Comparison of ENCODE assay signal across 8 mouse cellular contexts in genomic region chr16:10786288-10786687, GRCm38 (mm10). TPM values are rescaled to one million over a fixed set of nuclear protein-coding genes. Genes with fewer than 3 reads are reported as not detected.
DNase-seq lines count a peak whose midpoint lies in the region; ATAC-seq and TF ChIP-seq lines count a peak whose summit lies in the region.

No protein-coding gene starts in this region.

- TF ChIP-seq CTCF in ES-Bruce4 (IDR thresholded peaks at IDR 0.05; ENCODE audit: low read depth, low read length): peak; percentile 86
- TF ChIP-seq CTCF in heart, postnatal 0 days (IDR thresholded peaks at IDR 0.05; ENCODE audit: low read depth): peak; percentile 84
- TF ChIP-seq CTCF in testis, adult 2 months (IDR thresholded peaks at IDR 0.05; ENCODE audit: control insufficient read depth, insufficient read depth, insufficient replicate concordance, low read depth, low read length): peak; percentile 68; the same call in 1 of the 2 replicates

- H3K27me3 ChIP-seq in ES-Bruce4 (ENCODE audit: control insufficient read depth, insufficient read depth, low read length, poor library complexity, severe bottlenecking): no peaks in the 10 kb centered on the region; the same call in 1 of the 2 replicates
- peaks cover 30% of the 10 kb centered on the region for H3K27me3 ChIP-seq in forebrain, embryonic 12.5 days
- no peaks in the 10 kb centered on the region for H3K27me3 ChIP-seq in heart, postnatal 0 days (ENCODE audit: control insufficient read depth, insufficient read depth, low read length)
- peaks cover 26% of the 10 kb centered on the region for H3K27me3 ChIP-seq in liver, embryonic 16.5 days (ENCODE audit: control insufficient read depth, insufficient read depth, low read depth, low read length)
- peaks cover 24% of the 10 kb centered on the region for H3K27me3 ChIP-seq in neural tube, embryonic 13.5 days
- H3K27me3 ChIP-seq in testis, adult 2 months (ENCODE audit: control insufficient read depth, insufficient read depth, low read length): no peaks in the 10 kb centered on the region

- peak overlapping the region; percentile 15; the same call in 1 of the 2 replicates for H3K27ac ChIP-seq in ES-Bruce4 (ENCODE audit: insufficient read depth, low read length)
- H3K27ac ChIP-seq in forebrain, embryonic 12.5 days: peak overlapping the region; percentile 76
- peak overlapping the region; percentile 94 for H3K27ac ChIP-seq in heart, postnatal 0 days (ENCODE audit: low read depth)
- H3K27ac ChIP-seq in liver, embryonic 16.5 days (ENCODE audit: low read length): peak overlapping the region; percentile 87
- peak overlapping the region; percentile 89 for H3K27ac ChIP-seq in neural tube, embryonic 13.5 days (replicated peaks)
- peak overlapping the region; percentile 67 for H3K27ac ChIP-seq in testis, adult 2 months (ENCODE audit: control insufficient read depth, insufficient read depth, low read depth, low read length)

- 1% methylated on average over 9 of the region's 9 CpGs for WGBS in forebrain, embryonic 12.5 days
- 1% methylated on average over 9 of the region's 9 CpGs for WGBS in heart, postnatal 0 days
- WGBS in liver, embryonic 16.5 days (ENCODE audit: insufficient replicate concordance): 1% methylated on average over 9 of the region's 9 CpGs
- WGBS in neural tube, embryonic 13.5 days: 3% methylated on average over 9 of the region's 9 CpGs

- H3K4me3 ChIP-seq in ES-Bruce4 (ENCODE audit: low read depth, low read length): peak overlapping the region; percentile 67
- H3K4me3 ChIP-seq in forebrain, embryonic 12.5 days (replicated peaks): peak overlapping the region; percentile 70
- peak overlapping the region; percentile 79 for H3K4me3 ChIP-seq in heart, postnatal 0 days (ENCODE audit: low read depth, low read length)
- peak overlapping the region; percentile 86 for H3K4me3 ChIP-seq in liver, embryonic 16.5 days (ENCODE audit: low read depth, low read length)
- H3K4me3 ChIP-seq in neural tube, embryonic 13.5 days: peak overlapping the region; percentile 68
- H3K4me3 ChIP-seq in testis, adult 2 months (ENCODE audit: control insufficient read depth, low read depth, low read length): peak overlapping the region; percentile 97

- ATAC-seq in forebrain, embryonic 12.5 days (ENCODE audit: low FRiP score): peak; percentile 51
- peak; percentile 46 for ATAC-seq in heart, postnatal 0 days (ENCODE audit: insufficient read depth, low read depth)
- peak; percentile 44 for ATAC-seq in liver, embryonic 16.5 days (ENCODE audit: low read depth)
- peak; percentile 37 for ATAC-seq in neural tube, embryonic 13.5 days (ENCODE audit: low read depth)

- TF ChIP-seq POLR2A in ES-Bruce4 (IDR thresholded peaks at IDR 0.05; ENCODE audit: insufficient read depth, low read length): no peak
- peak; percentile 80; the same call in 1 of the 2 replicates for TF ChIP-seq POLR2A in testis, adult 2 months (IDR thresholded peaks at IDR 0.05; ENCODE audit: control insufficient read depth, low read depth, low read length)

- peaks cover 1% of the 10 kb centered on the region for H3K4me1 ChIP-seq in ES-Bruce4 (ENCODE audit: control insufficient read depth, insufficient read depth, low read length)
- peaks cover 30% of the 10 kb centered on the region for H3K4me1 ChIP-seq in forebrain, embryonic 12.5 days
- H3K4me1 ChIP-seq in heart, postnatal 0 days (ENCODE audit: control insufficient read depth, insufficient read depth): peaks cover 28% of the 10 kb centered on the region
- peaks cover 7% of the 10 kb centered on the region for H3K4me1 ChIP-seq in liver, embryonic 16.5 days (ENCODE audit: control insufficient read depth, low read depth, low read length)
- H3K4me1 ChIP-seq in neural tube, embryonic 13.5 days (replicated peaks): peaks cover 45% of the 10 kb centered on the region
- peaks cover 12% of the 10 kb centered on the region for H3K4me1 ChIP-seq in testis, adult 2 months (ENCODE audit: control insufficient read depth, insufficient read depth, low read length)

- 0 out of 2 replicates have a peak, but pooled peaks have one; percentile 38 for TF ChIP-seq EP300 in ES-Bruce4 (IDR thresholded peaks at IDR 0.05; ENCODE audit: insufficient read depth, low read depth, low read length)
- TF ChIP-seq EP300 in heart, postnatal 0 days (IDR thresholded peaks at IDR 0.05; ENCODE audit: low read depth): no peak

- peak overlapping the region; percentile 82 for H3K4me2 ChIP-seq in forebrain, embryonic 12.5 days
- H3K4me2 ChIP-seq in heart, postnatal 0 days (ENCODE audit: low read depth, low read length): peak overlapping the region; percentile 93
- peak overlapping the region; percentile 100 for H3K4me2 ChIP-seq in liver, embryonic 16.5 days (ENCODE audit: low read depth, low read length)
- peak overlapping the region; percentile 99 for H3K4me2 ChIP-seq in neural tube, embryonic 13.5 days

- no peaks in the 10 kb centered on the region for H3K36me3 ChIP-seq in ES-Bruce4 (ENCODE audit: control insufficient read depth, insufficient read depth, low read length, poor library complexity, severe bottlenecking)
- no peaks in the 10 kb centered on the region for H3K36me3 ChIP-seq in forebrain, embryonic 12.5 days (replicated peaks)
- no peaks in the 10 kb centered on the region for H3K36me3 ChIP-seq in heart, postnatal 0 days (replicated peaks; ENCODE audit: control insufficient read depth, insufficient read depth, low read length)
- no peaks in the 10 kb centered on the region for H3K36me3 ChIP-seq in liver, embryonic 16.5 days (ENCODE audit: control insufficient read depth, insufficient read depth)
- no peaks in the 10 kb centered on the region for H3K36me3 ChIP-seq in neural tube, embryonic 13.5 days
- no peaks in the 10 kb centered on the region for H3K36me3 ChIP-seq in testis, adult 2 months (ENCODE audit: control insufficient read depth, insufficient read depth, low read length)

- peak overlapping the region; percentile 84 for H3K9ac ChIP-seq in ES-Bruce4 (ENCODE audit: low read depth, poor library complexity, severe bottlenecking)
- H3K9ac ChIP-seq in forebrain, embryonic 12.5 days: peak overlapping the region; percentile 65
- peak overlapping the region; percentile 73 for H3K9ac ChIP-seq in heart, postnatal 0 days (replicated peaks; ENCODE audit: low read depth, low read length)
- H3K9ac ChIP-seq in liver, embryonic 16.5 days (ENCODE audit: low read depth, low read length): peak overlapping the region; percentile 74
- H3K9ac ChIP-seq in neural tube, embryonic 13.5 days: peak overlapping the region; percentile 80

- no peaks in the 10 kb centered on the region for H3K9me3 ChIP-seq in ES-Bruce4 (replicated peaks; ENCODE audit: control insufficient read depth, insufficient read depth, low read length, poor library complexity, severe bottlenecking)
- no peaks in the 10 kb centered on the region for H3K9me3 ChIP-seq in forebrain, embryonic 12.5 days
- no peaks in the 10 kb centered on the region for H3K9me3 ChIP-seq in heart, postnatal 0 days (replicated peaks; ENCODE audit: control insufficient read depth, low read length)
- H3K9me3 ChIP-seq in liver, embryonic 16.5 days (replicated peaks; ENCODE audit: control insufficient read depth, low read length): no peaks in the 10 kb centered on the region
- H3K9me3 ChIP-seq in neural tube, embryonic 13.5 days: no peaks in the 10 kb centered on the region

- peak; percentile 83 for DNase-seq in c-Kit-positive CD71-positive TER-119-positive erythroid progenitor cells, embryonic 14.5 days (ENCODE audit: low spot score)
- peak; percentile 92 for DNase-seq in heart, postnatal 0 days (ENCODE audit: low spot score)
- peak; percentile 85 to 92 for DNase-seq in kidney, postnatal 4 days

RNA-seq across cellular contexts. Expression of gene Socs1, which starts 1.0 kb away (rescaled TPM):
- 1.9 and 2.8 TPM in 2 replicates for polyA plus RNA-seq in ES-Bruce4 (2011; ENCODE audit: insufficient read depth, insufficient read length, low read depth, missing spikeins)
- 2.2 and 2.6 TPM in 2 replicates for polyA plus RNA-seq in forebrain, embryonic 12.5 days (2016; fragmentation: Nextera tagmentation; extraction: Ambion mirVana)
- total RNA-seq in heart, postnatal 0 days (2014; rRNA removed; ENCODE audit: low replicate concordance): 0.80 and 5.0 TPM in 2 replicates
- 2.7 and 3.2 TPM in 2 replicates for polyA plus RNA-seq in heart, postnatal 0 days (2015; fragmentation: Nextera tagmentation; extraction: Ambion mirVana)
- polyA plus RNA-seq in liver, embryonic 16.5 days (2015; fragmentation: Nextera tagmentation; extraction: Ambion mirVana): 0.72 and 0.77 TPM in 2 replicates
- 3.7 and 4.2 TPM in 2 replicates for polyA plus RNA-seq in neural tube, embryonic 13.5 days (2015; fragmentation: Nextera tagmentation; extraction: Ambion mirVana)
- 4.0 and 5.2 TPM in 2 replicates for polyA plus RNA-seq in testis, adult 2 months (2012; rRNA removed)

RNA-seq across cellular contexts. Expression of gene Tnp2, which starts 2.2 kb away (rescaled TPM):
- polyA plus RNA-seq in ES-Bruce4 (2011; ENCODE audit: insufficient read depth, insufficient read length, low read depth, missing spikeins): not detected in 2 replicates
- polyA plus RNA-seq in forebrain, embryonic 12.5 days (2016; fragmentation: Nextera tagmentation; extraction: Ambion mirVana): not detected in 2 replicates
- total RNA-seq in heart, postnatal 0 days (2014; rRNA removed; ENCODE audit: low replicate concordance): not detected in 2 replicates
- not detected in 2 replicates for polyA plus RNA-seq in heart, postnatal 0 days (2015; fragmentation: Nextera tagmentation; extraction: Ambion mirVana)
- not detected in 2 replicates for polyA plus RNA-seq in liver, embryonic 16.5 days (2015; fragmentation: Nextera tagmentation; extraction: Ambion mirVana)
- not detected in 2 replicates for polyA plus RNA-seq in neural tube, embryonic 13.5 days (2015; fragmentation: Nextera tagmentation; extraction: Ambion mirVana)
- polyA plus RNA-seq in testis, adult 2 months (2012; rRNA removed): 28,810 and 28,975 TPM in 2 replicates

RNA-seq across cellular contexts. Expression of gene Prm3, which starts 4.4 kb away (rescaled TPM):
- not detected in 2 replicates for polyA plus RNA-seq in ES-Bruce4 (2011; ENCODE audit: insufficient read depth, insufficient read length, low read depth, missing spikeins)
- not detected in 2 replicates for polyA plus RNA-seq in forebrain, embryonic 12.5 days (2016; fragmentation: Nextera tagmentation; extraction: Ambion mirVana)
- total RNA-seq in heart, postnatal 0 days (2014; rRNA removed; ENCODE audit: low replicate concordance): not detected in 2 replicates
- not detected in 2 replicates for polyA plus RNA-seq in heart, postnatal 0 days (2015; fragmentation: Nextera tagmentation; extraction: Ambion mirVana)
- polyA plus RNA-seq in liver, embryonic 16.5 days (2015; fragmentation: Nextera tagmentation; extraction: Ambion mirVana): not detected in 2 replicates
- polyA plus RNA-seq in neural tube, embryonic 13.5 days (2015; fragmentation: Nextera tagmentation; extraction: Ambion mirVana): not detected in 2 replicates
- polyA plus RNA-seq in testis, adult 2 months (2012; rRNA removed): 521 and 620 TPM in 2 replicates

RNA-seq across cellular contexts. Expression of gene Prm2, which starts 9.6 kb away (rescaled TPM):
- not detected in 2 replicates for polyA plus RNA-seq in ES-Bruce4 (2011; ENCODE audit: insufficient read depth, insufficient read length, low read depth, missing spikeins)
- not detected in 2 replicates for polyA plus RNA-seq in forebrain, embryonic 12.5 days (2016; fragmentation: Nextera tagmentation; extraction: Ambion mirVana)
- not detected in 2 replicates for total RNA-seq in heart, postnatal 0 days (2014; rRNA removed; ENCODE audit: low replicate concordance)
- not detected in 2 replicates for polyA plus RNA-seq in heart, postnatal 0 days (2015; fragmentation: Nextera tagmentation; extraction: Ambion mirVana)
- not detected in 2 replicates for polyA plus RNA-seq in liver, embryonic 16.5 days (2015; fragmentation: Nextera tagmentation; extraction: Ambion mirVana)
- polyA plus RNA-seq in neural tube, embryonic 13.5 days (2015; fragmentation: Nextera tagmentation; extraction: Ambion mirVana): not detected in 2 replicates
- 18,395 and 18,587 TPM in 2 replicates for polyA plus RNA-seq in testis, adult 2 months (2012; rRNA removed)

RNA-seq across cellular contexts. Expression of gene Prm1, which starts 19.4 kb away (rescaled TPM):
- polyA plus RNA-seq in ES-Bruce4 (2011; ENCODE audit: insufficient read depth, insufficient read length, low read depth, missing spikeins): not detected in 2 replicates
- not detected in 2 replicates for polyA plus RNA-seq in forebrain, embryonic 12.5 days (2016; fragmentation: Nextera tagmentation; extraction: Ambion mirVana)
- total RNA-seq in heart, postnatal 0 days (2014; rRNA removed; ENCODE audit: low replicate concordance): not detected in 2 replicates
- polyA plus RNA-seq in heart, postnatal 0 days (2015; fragmentation: Nextera tagmentation; extraction: Ambion mirVana): not detected in 2 replicates
- polyA plus RNA-seq in liver, embryonic 16.5 days (2015; fragmentation: Nextera tagmentation; extraction: Ambion mirVana): not detected in 2 replicates
- polyA plus RNA-seq in neural tube, embryonic 13.5 days (2015; fragmentation: Nextera tagmentation; extraction: Ambion mirVana): 0.64 TPM in 1 of 2 replicates, not detected in the other
- polyA plus RNA-seq in testis, adult 2 months (2012; rRNA removed): 15,156 and 19,194 TPM in 2 replicates

Comparison
In these comparisons a context has a peak if more than half of its experiments do, and no peak if none do; other contexts are left out.
1. Peak in every context shown above with its lines: DNase-seq, ATAC-seq, H3K4me3 ChIP-seq and H3K27ac ChIP-seq.
2. H3K27ac ChIP-seq: peak in every context shown above with its lines; median percentile 94 in heart, postnatal 0 days; 89 in neural tube, embryonic 13.5 days; 87 in liver, embryonic 16.5 days; 76 in forebrain, embryonic 12.5 days; 67 in testis, adult 2 months; 15 in ES-Bruce4.
3. RNA of gene Tnp2, which starts 2.2 kb away (polyA plus RNA-seq): 28,810 to 28,975 TPM in testis, adult 2 months; not detected in ES-Bruce4, not detected in forebrain, embryonic 12.5 days, not detected in heart, postnatal 0 days, not detected in liver, embryonic 16.5 days and not detected in neural tube, embryonic 13.5 days; every median in the first group is over 1,000 times any median in the second.
4. RNA of gene Prm3, which starts 4.4 kb away (polyA plus RNA-seq): 521 to 620 TPM in testis, adult 2 months; not detected in ES-Bruce4, not detected in forebrain, embryonic 12.5 days, not detected in heart, postnatal 0 days, not detected in liver, embryonic 16.5 days and not detected in neural tube, embryonic 13.5 days; every median in the first group is over 100 times any median in the second.